Mouse (Mus musculus) stomach, postnatal 0 days (tissue): ENCODE measurements around the gene Srcap.

Source experiments
- CTCF ChIP-seq: IDR thresholded peaks from 2 replicates; pipeline ENCODE4 v1.5.1; 2016; ENCODE audit warnings: antibody characterized with exemption, low read depth, mild to moderate bottlenecking, moderate library complexity
- EP300 ChIP-seq: optimal IDR thresholded peaks from 2 replicates; pipeline ENCODE3; 2016; ENCODE audit warnings: antibody characterized with exemption

DNA sequence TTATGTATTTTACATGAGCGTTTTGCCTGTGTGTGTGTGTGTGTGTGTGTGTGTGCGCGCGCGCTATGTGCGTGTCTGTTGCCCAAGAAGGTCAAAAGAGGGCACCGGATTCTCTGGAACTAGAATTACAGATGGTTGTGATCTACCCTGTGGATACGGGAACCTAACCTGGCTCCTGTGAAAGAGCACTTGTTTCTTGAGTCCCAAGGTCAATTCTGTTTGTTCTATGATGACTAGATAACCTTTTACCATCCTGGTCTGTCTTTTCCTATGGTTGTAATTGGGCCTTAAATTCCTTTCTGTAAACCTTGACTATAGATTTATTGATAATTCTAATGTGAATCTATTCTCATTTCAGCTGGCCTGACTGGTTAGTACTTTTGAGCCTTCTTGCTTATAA lies 39.8 kb downstream of the Srcap start:
- no peak for TF ChIP-seq EP300
- TF ChIP-seq CTCF = no peak
